Mouse (Mus musculus) hindbrain, embryonic 10.5 days (tissue): ENCODE measurements around the gene Soga3. TPM values are rescaled to one million over a fixed set of nuclear protein-coding genes. Genes with fewer than 3 reads are reported as not detected.

Experiments
- DNase-seq: peaks from one replicate; pipeline ENCODE4 v3.0.0-alpha.2; 2017; ENCODE audit warnings: low spot score
- H3K27ac ChIP-seq: fragments of 300-500 bp; sonication (generic); 2 replicates; pipeline ENCODE4 v1.5.1; 2016; ENCODE audit warnings: mild to moderate bottlenecking, moderate library complexity
- H3K27me3 ChIP-seq: fragments of 300-500 bp; sonication (generic); 2 replicates; pipeline ENCODE4 v1.6.1; 2016; ENCODE audit warnings: mild to moderate bottlenecking; ENCODE audit not compliant: poor library complexity, insufficient read depth, severe bottlenecking
- H3K36me3 ChIP-seq: fragments of 300-500 bp; sonication (generic); 2 replicates; pipeline ENCODE4 v1.6.1; 2016; ENCODE audit warnings: mild to moderate bottlenecking, moderate library complexity
- H3K4me1 ChIP-seq: fragments of 300-500 bp; sonication (generic); replicated peaks from 2 replicates; pipeline ENCODE4 v1.6.1; 2016; ENCODE audit warnings: mild to moderate bottlenecking
- H3K4me3 ChIP-seq: fragments of 300-500 bp; sonication (generic); 2 replicates; pipeline ENCODE4 v1.5.1; 2016; ENCODE audit warnings: mild to moderate bottlenecking, moderate library complexity
- H3K9me3 ChIP-seq: fragments of 300-500 bp; sonication (generic); 2 replicates; pipeline ENCODE4 v1.6.1; 2016; ENCODE audit warnings: mild to moderate bottlenecking, moderate library complexity
- WGBS: fragments of 180-500 bp; shearing (Covaris S2); methylation state at CpG from one replicate; pipeline ENCODE4 v1.1.7; 2016; 5-methylcytosine and 5-hydroxymethylcytosine counted together
- polyA plus RNA-seq: library from polyadenylated mRNA; unstranded; fragments of >200 nt; fragmentation: Nextera tagmentation; extraction: Ambion mirVana; gene quantifications from 2 replicates; pipeline ENCODE4 v1.2.1, GENCODE M21; 2016

Soga3 gene
- polyA plus RNA-seq, 1 experiment from 2014 or later, result 31.6 TPM

GRCm38 (mm10) chr10:29176881-29177280 is 33.2 kb downstream of the Soga3 start:
- 89% methylated on average over 4 of the region's 4 CpGs for WGBS
- Histone ChIP-seq H3K4me3 (no peak overlapping the region), H3K27me3 (no peaks in the 10 kb centered on the region), H3K27ac (no peak overlapping the region), H3K36me3 (peaks cover 81% of the 10 kb centered on the region), H3K9me3 (no peaks in the 10 kb centered on the region), H3K4me1 (no peaks in the 10 kb centered on the region)
- DNase-seq, result no peak

GRCm38 (mm10) chr10:29178003-29178402 is 34.4 kb downstream of the Soga3 start:
- Histone ChIP-seq H3K27ac (no peak overlapping the region), H3K36me3 (peaks cover 81% of the 10 kb centered on the region), H3K4me1 (no peaks in the 10 kb centered on the region), H3K9me3 (no peaks in the 10 kb centered on the region), H3K27me3 (no peaks in the 10 kb centered on the region), H3K4me3 (no peak overlapping the region)
- no peak for DNase-seq
- WGBS, result 57% methylated on average over 2 of the region's 2 CpGs

- Histone ChIP-seq H3K4me3 (no peak overlapping the region), H3K4me1 (no peaks in the 10 kb centered on the region), H3K27ac (no peak overlapping the region), H3K9me3 (no peaks in the 10 kb centered on the region), H3K36me3 (peaks cover 72% of the 10 kb centered on the region), H3K27me3 (no peaks in the 10 kb centered on the region)
- 79% methylated on average over 3 of the region's 3 CpGs for whole genome bisulfite sequencing
- DNase-seq, result no peak
Observed at GRCm38 (mm10) chr10:29180210-29180609, 36.6 kb downstream of the Soga3 start.

- 88% methylated on average over 2 of the region's 2 CpGs for WGBS
- H3K27me3 ChIP-seq, result no peaks in the 10 kb centered on the region
- no peaks in the 10 kb centered on the region for H3K9me3 ChIP-seq
- H3K36me3 ChIP-seq, result peaks cover 63% of the 10 kb centered on the region
- no peak overlapping the region for H3K4me3 ChIP-seq
- no peak overlapping the region for H3K27ac ChIP-seq
- H3K4me1 ChIP-seq, result no peaks in the 10 kb centered on the region
- DNase-seq, result no peak
Observed at GRCm38 (mm10) chr10:29181046-29181445, 37.4 kb downstream of the Soga3 start.

GRCm38 (mm10) chr10:29193769-29194168 is 50.1 kb downstream of the Soga3 start:
- no peaks in the 10 kb centered on the region for H3K4me1 ChIP-seq
- H3K27me3 ChIP-seq, result no peaks in the 10 kb centered on the region
- peaks cover 60% of the 10 kb centered on the region for H3K36me3 ChIP-seq
- no peak for DNase-seq
- H3K9me3 ChIP-seq, result peaks cover 11% of the 10 kb centered on the region
- H3K4me3 ChIP-seq, result no peak overlapping the region
- H3K27ac ChIP-seq, result no peak overlapping the region

GRCm38 (mm10) chr10:29196811-29197210 is 53.2 kb downstream of the Soga3 start:
- no peak overlapping the region for H3K27ac ChIP-seq
- WGBS, result 97% methylated on average over 33 of the region's 33 CpGs
- H3K4me1 ChIP-seq, result no peaks in the 10 kb centered on the region
- H3K9me3 ChIP-seq, result peaks cover 11% of the 10 kb centered on the region
- no peaks in the 10 kb centered on the region for H3K27me3 ChIP-seq
- H3K36me3 ChIP-seq, result peaks cover 76% of the 10 kb centered on the region
- H3K4me3 ChIP-seq, result no peak overlapping the region
- DNase-seq, result no peak

GRCm38 (mm10) chr10:29198642-29199041 is 55.0 kb downstream of the Soga3 start, which contains the start of gene Gm49353:
TSS of gene Gm49353 (plus strand) at chr10:29198954.
- H3K9me3 ChIP-seq, result peaks cover 11% of the 10 kb centered on the region
- H3K36me3 ChIP-seq, result peaks cover 82% of the 10 kb centered on the region
- no peak within 1 kb of the TSS for H3K4me3 ChIP-seq
- no peaks in the 10 kb centered on the region for H3K4me1 ChIP-seq
- 90% methylated on average over 7 of the region's 7 CpGs for WGBS
- no peaks in the 10 kb centered on the region for H3K27me3 ChIP-seq
- no peak for DNase-seq
- no peak within 1 kb of the TSS for H3K27ac ChIP-seq

- Histone ChIP-seq H3K4me1 (no peaks in the 10 kb centered on the region), H3K27me3 (no peaks in the 10 kb centered on the region), H3K36me3 (peaks cover 77% of the 10 kb centered on the region), H3K4me3 (no peak overlapping the region), H3K27ac (no peak overlapping the region), H3K9me3 (peaks cover 11% of the 10 kb centered on the region)
- 75% methylated on average over 3 of the region's 3 CpGs for WGBS
- no peak for DNase-seq
Observed at GRCm38 (mm10) chr10:29199835-29200234, 56.2 kb downstream of the Soga3 start.

GRCm38 (mm10) chr10:29200609-29201008 is 57.0 kb downstream of the Soga3 start:
- H3K4me3 ChIP-seq, result no peak overlapping the region
- H3K36me3 ChIP-seq, result peaks cover 71% of the 10 kb centered on the region
- no peaks in the 10 kb centered on the region for H3K27me3 ChIP-seq
- no peak overlapping the region for H3K27ac ChIP-seq
- 89% methylated on average over 1 of the region's 1 CpGs for WGBS
- peaks cover 11% of the 10 kb centered on the region for H3K9me3 ChIP-seq
- DNase-seq, result no peak
- no peaks in the 10 kb centered on the region for H3K4me1 ChIP-seq

- DNase-seq, result no peak
- Histone ChIP-seq H3K27ac (no peak overlapping the region), H3K4me1 (peaks cover 8% of the 10 kb centered on the region; the same call in 1 of the 2 replicates), H3K4me3 (no peak overlapping the region), H3K9me3 (no peaks in the 10 kb centered on the region), H3K27me3 (no peaks in the 10 kb centered on the region), H3K36me3 (peaks cover 12% of the 10 kb centered on the region)
Observed at GRCm38 (mm10) chr10:29206730-29207129, 63.1 kb downstream of the Soga3 start.

- Histone ChIP-seq H3K36me3 (peaks cover 6% of the 10 kb centered on the region), H3K9me3 (no peaks in the 10 kb centered on the region), H3K4me3 (no peak overlapping the region), H3K27me3 (no peaks in the 10 kb centered on the region), H3K27ac (no peak overlapping the region), H3K4me1 (peaks cover 10% of the 10 kb centered on the region; the same call in 1 of the 2 replicates)
- 60% methylated on average over 3 of the region's 3 CpGs for WGBS
- no peak for DNase-seq
Observed at GRCm38 (mm10) chr10:29208735-29209134, 65.1 kb downstream of the Soga3 start.

- peak; percentile 50 for DNase-seq
- Histone ChIP-seq H3K27me3 (no peaks in the 10 kb centered on the region), H3K4me3 (no peak within 1 kb of the TSS), H3K4me1 (peaks cover 10% of the 10 kb centered on the region; the same call in 1 of the 2 replicates), H3K27ac (no peak within 1 kb of the TSS), H3K9me3 (no peaks in the 10 kb centered on the region), H3K36me3 (peaks cover 3% of the 10 kb centered on the region; the same call in 1 of the 2 replicates)
- 15% methylated on average over 4 of the region's 4 CpGs for WGBS
Observed at GRCm38 (mm10) chr10:29211453-29211852, 67.8 kb downstream of the Soga3 start, which contains the start of gene 9330159F19Rik. TSS of gene 9330159F19Rik (plus strand) at chr10:29211606.

GRCm38 (mm10) chr10:29213534-29214100 is 70.0 kb downstream of the Soga3 start:
- Histone ChIP-seq H3K27me3 (no peaks in the 10 kb centered on the region), H3K36me3 (peaks cover 3% of the 10 kb centered on the region; the same call in 1 of the 2 replicates), H3K4me1 (peaks cover 10% of the 10 kb centered on the region; the same call in 1 of the 2 replicates), H3K9me3 (no peaks in the 10 kb centered on the region), H3K4me3 (no peak overlapping the region), H3K27ac (no peak overlapping the region)
- whole genome bisulfite sequencing, result 44% methylated on average over 3 of the region's 3 CpGs
- no peak for DNase-seq

- H3K36me3 ChIP-seq, result peaks cover 6% of the 10 kb centered on the region
- WGBS, result 96% methylated on average over 1 of the region's 1 CpGs
Observed at GRCm38 (mm10) chr10:29216957-29217356, 73.3 kb downstream of the Soga3 start.

More at GRCm38 (mm10) chr10:29216957-29217356, 73.3 kb downstream of the Soga3 start:
- Histone ChIP-seq H3K4me3 (no peak overlapping the region), H3K4me1 (no peaks in the 10 kb centered on the region), H3K27me3 (no peaks in the 10 kb centered on the region), H3K9me3 (no peaks in the 10 kb centered on the region), H3K27ac (no peak overlapping the region)
- DNase-seq, result no peak
